Mouse (Mus musculus) left cerebral cortex, adult 9 months (tissue): ENCODE results near the gene Klrb1a.
A peak's percentile ranks its signal among the peaks of the same experiment; 100 is the strongest.
"Not testable (repeated sequence)": the region's sequence is repeated elsewhere in the genome, so short reads cannot be mapped to it uniquely, and the experiment has no call there.

ENCODE experiments used
- DNase-seq, 2 experiments: peaks; one replicate each; pipeline ENCODE4 v3.0.0; 2022; ENCODE audit warnings: low spot score in 2 of 2

Klrb1a gene

DNA sequence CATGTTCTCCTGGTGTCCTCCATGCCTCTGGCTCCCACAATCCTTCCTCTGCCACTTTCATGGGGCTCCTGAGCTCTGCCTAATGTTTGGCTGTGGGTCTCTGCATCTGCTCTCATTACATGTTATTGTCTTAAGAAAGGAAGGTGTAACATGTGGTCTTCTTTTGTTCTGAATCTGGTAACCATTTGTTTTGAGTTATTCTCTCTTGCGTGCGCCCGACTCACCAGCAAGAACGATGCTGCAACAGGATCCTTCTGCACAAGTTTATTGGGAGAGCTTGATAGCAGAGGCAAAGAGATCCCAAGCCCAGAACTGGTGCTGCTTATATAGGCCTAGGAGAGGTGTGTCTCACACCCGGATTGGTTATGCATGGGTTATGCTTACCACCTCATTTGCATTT, at the start of gene Klrb1a:
TSS of gene Klrb1a (minus strand) at position 101 of the 400 bp plus-strand sequence.
- not testable (repeated sequence) for DNase-seq

- DNase-seq, result no peak
Observed at GRCm38 (mm10) chr6:128669936-128670335, 46.6 kb upstream of the Klrb1a start.

DNA sequence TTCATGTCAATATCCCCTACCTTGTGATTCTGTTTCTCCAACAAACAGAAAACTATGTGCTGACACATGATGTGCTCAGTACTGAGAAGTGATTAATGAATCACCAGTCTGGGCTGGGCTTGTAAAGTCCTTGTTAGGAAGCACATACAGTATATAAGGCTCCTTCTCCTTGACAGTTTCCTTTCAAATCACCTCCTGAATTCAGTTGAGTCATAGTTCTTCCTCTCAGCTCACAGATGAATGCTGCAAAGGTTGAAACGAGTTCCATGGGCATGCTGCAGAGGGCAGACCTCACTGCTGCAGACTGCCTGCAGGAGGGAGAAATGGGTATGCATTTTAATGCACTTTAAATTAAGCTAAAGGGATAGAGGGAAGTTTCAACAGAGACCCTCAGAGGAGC, 38.9 kb upstream of the Klrb1a start, which contains the start of gene Clec2h:
TSS of gene Clec2h (plus strand) at position 180 of the 400 bp plus-strand sequence.
- DNase-seq, result no peak

DNA sequence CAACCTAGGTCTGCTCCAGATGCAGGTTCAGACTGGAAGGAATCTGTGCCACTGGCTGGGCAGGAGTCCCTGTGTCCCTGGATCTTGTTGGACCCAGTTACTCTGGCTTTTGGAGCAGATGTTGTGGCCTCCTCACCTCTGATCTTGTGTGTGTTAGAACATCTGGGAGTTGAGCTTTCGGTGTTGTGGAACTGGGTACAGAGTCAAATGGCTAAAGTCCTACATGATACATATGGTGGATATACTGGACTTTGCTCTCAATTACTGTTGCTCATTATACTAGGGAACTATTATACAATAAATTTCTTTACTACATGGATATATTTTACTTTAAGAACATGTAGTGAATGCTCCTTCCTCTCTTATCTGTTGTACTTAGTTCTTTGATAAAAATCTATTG, 37.9 kb upstream of the Klrb1a start:
- no peak for DNase-seq

- DNase-seq, result no peak
Observed at GRCm38 (mm10) chr6:128652938-128653337, 29.6 kb upstream of the Klrb1a start.

DNA sequence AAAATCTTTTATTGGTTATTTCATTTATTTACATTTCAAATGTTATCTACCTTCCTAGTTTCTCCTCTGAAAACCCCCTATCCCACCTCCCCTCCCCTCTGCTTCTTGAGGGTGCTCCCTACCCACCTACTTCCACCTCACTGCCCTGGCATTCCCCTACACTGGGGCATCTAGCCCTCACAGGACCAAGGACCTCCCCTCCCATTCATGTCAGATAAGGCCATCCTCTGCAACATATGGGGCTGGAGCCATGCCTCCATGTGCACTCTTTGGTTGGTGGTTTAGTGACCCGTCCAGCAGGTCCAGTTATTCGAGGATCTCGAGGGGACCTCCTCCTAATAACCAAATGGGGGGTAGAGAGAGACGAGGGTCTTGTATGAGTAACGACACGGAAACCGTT, 27.5 kb upstream of the Klrb1a start:
- DNase-seq, result not testable (repeated sequence)

DNA sequence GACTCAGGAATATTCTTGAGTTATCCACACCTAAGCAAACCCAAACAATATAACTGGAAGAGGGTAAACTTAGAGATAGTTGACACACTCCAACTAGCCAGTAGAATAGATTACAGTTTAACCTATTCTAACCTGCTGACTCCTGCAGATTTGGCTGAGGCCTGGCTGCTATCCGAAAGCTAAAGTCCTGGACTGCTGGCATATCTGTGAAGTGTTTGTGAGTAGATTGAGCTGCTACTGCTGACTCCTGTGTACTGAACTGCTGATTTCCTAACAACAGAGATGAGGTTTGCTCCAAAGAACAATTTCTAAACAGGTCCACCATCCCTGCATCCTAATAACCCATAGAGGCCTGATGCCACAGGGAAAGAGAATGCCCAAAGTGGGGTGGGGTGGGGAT, 26.9 kb upstream of the Klrb1a start:
- DNase-seq, result no peak

- DNase-seq, result no peak
Observed at GRCm38 (mm10) chr6:128649681-128650080, 26.3 kb upstream of the Klrb1a start.

DNA sequence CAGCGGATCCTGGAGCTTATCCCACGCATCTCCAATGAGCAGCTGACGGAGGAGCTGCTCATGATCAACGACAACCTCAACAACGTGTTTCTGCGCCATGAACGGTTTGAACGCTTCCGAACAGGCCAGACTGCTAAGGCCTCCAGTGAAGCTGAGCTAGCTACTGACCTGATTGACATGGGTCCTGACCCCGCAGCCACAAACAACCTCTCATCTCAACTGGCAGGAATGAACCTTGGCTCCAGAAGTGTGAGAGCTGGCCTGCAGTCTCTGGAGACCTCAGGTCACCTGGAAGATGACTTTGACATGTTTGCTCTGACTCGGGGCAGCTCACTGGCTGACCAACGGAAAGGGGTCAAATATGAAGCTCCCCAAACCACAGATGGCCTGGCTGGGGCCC, 22.4 kb upstream of the Klrb1a start:
- DNase-seq, result not testable (repeated sequence)

DNA sequence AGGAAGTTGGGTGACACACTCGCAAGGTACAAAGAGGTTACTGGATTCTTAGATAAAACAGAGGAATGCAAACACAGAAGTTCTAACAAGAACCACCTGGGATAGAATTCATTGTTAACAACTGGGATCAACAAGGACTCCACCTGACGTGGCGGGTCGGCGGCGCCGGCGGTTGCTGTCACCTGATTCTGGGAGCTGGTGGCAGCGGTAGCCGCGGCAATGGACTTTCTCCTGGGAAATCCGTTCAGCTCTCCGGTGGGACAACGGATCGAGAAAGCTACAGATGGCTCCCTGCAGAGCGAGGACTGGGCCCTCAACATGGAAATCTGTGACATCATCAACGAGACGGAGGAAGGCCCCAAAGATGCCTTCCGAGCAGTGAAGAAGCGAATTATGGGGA, 21.4 kb upstream of the Klrb1a start:
- DNase-seq, result not testable (repeated sequence)

GRCm38 (mm10) chr6:128643999-128644398, 20.7 kb upstream of the Klrb1a start:
- no peak for DNase-seq

GRCm38 (mm10) chr6:128641116-128641716, 17.9 kb upstream of the Klrb1a start:
- DNase-seq, result no peak

GRCm38 (mm10) chr6:128640673-128641072, 17.3 kb upstream of the Klrb1a start:
- no peak for DNase-seq

GRCm38 (mm10) chr6:128630912-128631905, 7.9 kb upstream of the Klrb1a start:
- not testable (repeated sequence) for DNase-seq

GRCm38 (mm10) chr6:128629771-128630739, 6.7 kb upstream of the Klrb1a start:
- DNase-seq, result peak in 1 of 2 experiments; percentile 71

DNA sequence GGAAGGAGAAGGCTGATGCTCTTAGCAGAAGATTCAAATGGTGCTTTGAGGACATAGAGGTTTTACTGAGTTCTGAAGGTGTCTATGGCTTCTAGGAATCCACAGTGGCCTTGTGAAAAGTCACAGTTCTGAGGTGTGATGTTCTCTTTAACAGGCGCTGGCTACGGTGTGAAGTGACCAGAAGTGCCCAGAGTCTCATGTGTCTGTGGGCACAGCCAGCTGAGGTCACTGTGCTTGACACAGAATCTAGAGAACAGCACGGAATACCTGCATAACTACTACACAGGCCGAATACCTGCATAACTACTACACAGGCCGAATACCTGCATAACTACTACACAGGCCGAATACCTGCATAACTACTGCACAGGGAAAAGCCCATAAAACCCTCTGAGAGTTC, 1.9 kb upstream of the Klrb1a start:
- DNase-seq, result not testable (repeated sequence)

DNA sequence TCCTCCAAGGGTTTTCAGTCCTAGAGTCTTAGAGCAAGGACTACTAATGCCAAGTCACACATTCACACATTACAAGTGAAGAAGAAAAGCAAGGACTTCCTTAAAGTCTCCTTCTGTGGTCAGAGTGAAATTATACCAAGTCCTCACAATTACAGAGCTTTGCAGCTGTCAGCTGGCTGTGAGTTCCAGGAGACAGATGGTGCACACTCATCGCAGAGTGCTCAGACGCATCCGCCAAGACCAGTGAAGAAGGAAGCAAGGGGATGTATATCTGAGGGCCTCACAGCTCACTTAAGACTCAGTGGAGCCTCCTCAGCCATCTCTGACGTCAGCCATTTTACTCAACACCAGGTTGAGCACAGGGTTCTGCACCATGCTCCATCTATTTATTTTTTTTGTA, 1.1 kb upstream of the Klrb1a start:
- peak in 1 of 2 experiments; percentile 20 for DNase-seq

GRCm38 (mm10) chr6:128622733-128623132, 600 bp downstream of the Klrb1a start:
- no peak for DNase-seq

- DNase-seq, result no peak
Observed at GRCm38 (mm10) chr6:128606350-128606749, 17.0 kb downstream of the Klrb1a start.

DNA sequence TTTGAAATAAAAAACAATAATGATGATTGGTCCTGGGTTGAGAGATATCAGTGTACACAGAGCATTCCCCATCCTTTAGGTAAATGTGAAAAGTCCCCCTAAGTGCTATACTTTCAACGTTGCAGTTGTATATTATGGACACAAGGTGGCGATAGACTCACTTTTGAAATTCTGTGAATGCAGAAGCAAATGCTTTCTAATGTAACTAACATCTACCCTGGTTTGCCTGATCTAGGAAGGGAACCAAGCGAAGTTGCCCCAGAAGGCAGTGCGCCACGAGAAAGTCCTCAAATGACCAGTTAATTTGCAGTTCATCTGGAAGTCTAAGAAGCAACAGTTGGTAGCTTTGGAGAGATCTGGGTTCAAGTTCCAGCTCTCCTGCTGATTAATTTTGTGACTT, 18.8 kb downstream of the Klrb1a start:
- DNase-seq, result no peak

DNA sequence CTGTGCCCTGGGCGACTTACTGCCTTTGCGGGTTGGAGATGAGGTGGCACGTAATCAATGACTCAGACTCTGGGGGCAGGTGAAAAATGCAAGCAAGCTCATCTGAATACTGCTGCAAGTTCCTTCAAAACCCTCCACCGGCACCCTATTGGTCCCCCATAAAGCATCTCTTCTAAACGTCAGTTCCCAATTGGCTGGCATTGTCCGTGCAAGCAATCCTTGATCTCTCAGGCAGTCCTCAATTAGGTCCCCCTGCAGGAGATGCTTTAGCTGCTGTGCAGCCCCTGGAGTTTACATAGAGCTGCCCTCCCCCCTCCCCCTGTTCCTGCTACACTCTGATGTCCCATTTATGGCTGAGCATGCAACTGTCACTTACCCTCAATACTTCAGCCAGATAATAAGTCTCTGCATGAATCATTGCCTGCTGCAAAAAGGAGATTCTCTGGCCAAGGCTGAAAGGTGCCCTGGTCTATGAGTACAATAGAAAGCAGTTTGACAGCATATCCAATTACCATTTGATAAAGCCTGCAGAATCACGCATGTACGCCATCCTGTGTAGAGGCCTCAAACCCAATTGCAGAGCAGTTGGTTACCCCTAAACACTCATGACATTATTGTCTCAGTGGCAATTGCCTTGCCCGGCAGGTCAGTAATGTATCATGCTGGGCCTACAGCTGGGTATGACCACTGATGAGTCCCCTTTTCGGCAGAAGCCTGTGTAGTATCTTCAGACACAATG, 20.7 kb downstream of the Klrb1a start:
- DNase-seq, result no peak
